Mouse (Mus musculus) brain, adult 2 months (tissue): ENCODE measurements around the gene Muc4.

Experiments
- DNase-seq: peaks from one replicate; pipeline ENCODE4 v3.0.0; 2011; ENCODE audit warnings: low read depth, low spot score

The Muc4 gene

GRCm38 (mm10) chr16:32726501-32726900 lies 9.2 kb upstream of the Muc4 start:
- DNase-seq, result peak; percentile 60

GRCm38 (mm10) chr16:32728240-32728639 lies 7.4 kb upstream of the Muc4 start:
- DNase-seq, result no peak

GRCm38 (mm10) chr16:32728730-32729129 lies 7.0 kb upstream of the Muc4 start:
- no peak for DNase-seq

- DNase-seq, result no peak
These were observed 2.5 kb upstream of the Muc4 start for GRCm38 (mm10) chr16:32733213-32733612.

- no peak for DNase-seq
These were observed 336 bp downstream of the Muc4 start for GRCm38 (mm10) chr16:32736022-32736421.

GRCm38 (mm10) chr16:32740003-32740663 lies 4.4 kb downstream of the Muc4 start:
- DNase-seq, result peak; percentile 1

- DNase-seq, result no peak
These were observed 5.7 kb downstream of the Muc4 start for GRCm38 (mm10) chr16:32741366-32741765.

GRCm38 (mm10) chr16:32742712-32743111 lies 7.0 kb downstream of the Muc4 start:
- no peak for DNase-seq

GRCm38 (mm10) chr16:32745852-32746251 lies 10.2 kb downstream of the Muc4 start:
- DNase-seq, result peak; percentile 44

GRCm38 (mm10) chr16:32750242-32751127 lies 14.8 kb downstream of the Muc4 start:
- DNase-seq, result no peak

GRCm38 (mm10) chr16:32764550-32764949 lies 28.9 kb downstream of the Muc4 start:
- DNase-seq, result no peak

- DNase-seq, result no peak
These were observed 29.3 kb downstream of the Muc4 start for GRCm38 (mm10) chr16:32764961-32765360.

- DNase-seq, result no peak
These were observed 31.2 kb downstream of the Muc4 start for GRCm38 (mm10) chr16:32766904-32767303.

GRCm38 (mm10) chr16:32776676-32777075 lies 41.0 kb downstream of the Muc4 start:
- DNase-seq, result no peak

- peak; percentile 57 for DNase-seq
These were observed 43.3 kb downstream of the Muc4 start for GRCm38 (mm10) chr16:32778956-32779355.

GRCm38 (mm10) chr16:32783324-32784062 lies 47.8 kb downstream of the Muc4 start:
- peak; percentile 7 for DNase-seq

GRCm38 (mm10) chr16:32784840-32785239 lies 49.2 kb downstream of the Muc4 start:
- DNase-seq, result peak; percentile 83

GRCm38 (mm10) chr16:32790056-32790455 lies 54.4 kb downstream of the Muc4 start:
- DNase-seq, result no peak

GRCm38 (mm10) chr16:32795177-32795576 lies 59.5 kb downstream of the Muc4 start:
- DNase-seq, result no peak

GRCm38 (mm10) chr16:32796676-32797425 lies 61.2 kb downstream of the Muc4 start:
- DNase-seq, result no peak

- DNase-seq, result no peak
These were observed 61.7 kb downstream of the Muc4 start, which contains the start of gene Muc20 for GRCm38 (mm10) chr16:32797426-32797689. Gene Muc20 (minus strand): TSS chr16:32797435.
